Mouse (Mus musculus) midbrain, embryonic 10.5 days (tissue): ENCODE results near the gene Ncoa3. TPM values are rescaled to one million over a fixed set of nuclear protein-coding genes. Genes with fewer than 3 reads are reported as not detected.

Experiments used
- DNase-seq: peaks from one replicate; pipeline ENCODE4 v3.0.0-alpha.2; 2017; ENCODE audit warnings: low spot score
- H3K27ac ChIP-seq: fragments of 300-500 bp; sonication (generic); replicated peaks from 2 replicates; pipeline ENCODE4 v1.5.1; 2016; ENCODE audit warnings: mild to moderate bottlenecking
- H3K27me3 ChIP-seq: fragments of 300-500 bp; sonication (generic); 2 replicates; pipeline ENCODE4 v1.6.1; 2016; ENCODE audit warnings: low read depth, mild to moderate bottlenecking; ENCODE audit not compliant: poor library complexity, severe bottlenecking
- H3K36me3 ChIP-seq: fragments of 300-500 bp; sonication (generic); 2 replicates; pipeline ENCODE4 v1.6.1; 2016; ENCODE audit warnings: mild to moderate bottlenecking, moderate library complexity
- H3K4me1 ChIP-seq: fragments of 300-500 bp; sonication (generic); 2 replicates; pipeline ENCODE4 v1.6.1; 2016
- H3K4me3 ChIP-seq: fragments of 300-500 bp; sonication (generic); 2 replicates; pipeline ENCODE4 v1.5.1; 2016; ENCODE audit warnings: mild to moderate bottlenecking, moderate library complexity
- H3K9me3 ChIP-seq: fragments of 300-500 bp; sonication (generic); replicated peaks from 2 replicates; pipeline ENCODE4 v1.6.1; 2016; ENCODE audit warnings: mild to moderate bottlenecking
- WGBS: fragments of 180-500 bp; shearing (Covaris S2); methylation state at CpG from one replicate; pipeline ENCODE4 v1.1.7; 2016; 5-methylcytosine and 5-hydroxymethylcytosine counted together
- polyA plus RNA-seq: library from polyadenylated mRNA; unstranded; fragments of >200 nt; fragmentation: Nextera tagmentation; extraction: Ambion mirVana; gene quantifications from 2 replicates; pipeline ENCODE4 v1.2.1, GENCODE M21; 2016

Ncoa3 gene
- polyA plus RNA-seq, 1 experiment from 2014 or later, result 15.2 TPM

GRCm38 (mm10) chr2:165957257-165957828, 35.1 kb upstream of the Ncoa3 start:
- H3K27me3 ChIP-seq, result no peaks in the 10 kb centered on the region
- WGBS, result 82% methylated on average over 9 of the region's 9 CpGs
- H3K27ac ChIP-seq, result no peak overlapping the region; the same call in 1 of the 2 replicates
- H3K4me1 ChIP-seq, result no peaks in the 10 kb centered on the region; the same call in 1 of the 2 replicates
- no peaks in the 10 kb centered on the region for H3K36me3 ChIP-seq
- no peaks in the 10 kb centered on the region for H3K9me3 ChIP-seq
- no peak overlapping the region for H3K4me3 ChIP-seq
- DNase-seq, result no peak

GRCm38 (mm10) chr2:165958556-165958955, 33.9 kb upstream of the Ncoa3 start:
- DNase-seq, result no peak
- H3K36me3 ChIP-seq, result no peaks in the 10 kb centered on the region
- H3K4me3 ChIP-seq, result no peak overlapping the region
- 85% methylated on average over 6 of the region's 6 CpGs for whole genome bisulfite sequencing
- H3K27ac ChIP-seq, result no peak overlapping the region
- H3K27me3 ChIP-seq, result no peaks in the 10 kb centered on the region
- no peaks in the 10 kb centered on the region for H3K9me3 ChIP-seq
- no peaks in the 10 kb centered on the region for H3K4me1 ChIP-seq

- no peak overlapping the region for H3K4me3 ChIP-seq
- H3K36me3 ChIP-seq, result no peaks in the 10 kb centered on the region
- DNase-seq, result no peak
- H3K9me3 ChIP-seq, result no peaks in the 10 kb centered on the region
- H3K27ac ChIP-seq, result no peak overlapping the region
- H3K27me3 ChIP-seq, result no peaks in the 10 kb centered on the region
- 83% methylated on average over 3 of the region's 3 CpGs for WGBS
- 0 out of 2 replicates have a peak, but pooled peaks cover 4% of the 10 kb centered on the region for H3K4me1 ChIP-seq
These were observed 31.7 kb upstream of the Ncoa3 start for GRCm38 (mm10) chr2:165960695-165961094.

- Histone ChIP-seq H3K36me3 (no peaks in the 10 kb centered on the region), H3K4me3 (no peak overlapping the region), H3K9me3 (no peaks in the 10 kb centered on the region), H3K27me3 (no peaks in the 10 kb centered on the region), H3K4me1 (peaks cover 13% of the 10 kb centered on the region), H3K27ac (no peak overlapping the region; the same call in 1 of the 2 replicates)
- DNase-seq, result no peak
- 90% methylated on average over 5 of the region's 5 CpGs for WGBS
These were observed 29.6 kb upstream of the Ncoa3 start for GRCm38 (mm10) chr2:165962824-165963223.

- Histone ChIP-seq H3K36me3 (no peaks in the 10 kb centered on the region), H3K4me1 (peaks cover 26% of the 10 kb centered on the region), H3K9me3 (no peaks in the 10 kb centered on the region), H3K4me3 (no peak overlapping the region), H3K27me3 (no peaks in the 10 kb centered on the region), H3K27ac (peak overlapping the region; percentile 19; the same call in 1 of the 2 replicates)
- 61% methylated on average over 4 of the region's 4 CpGs for WGBS
- no peak for DNase-seq
These were observed 28.3 kb upstream of the Ncoa3 start for GRCm38 (mm10) chr2:165964121-165964520.

GRCm38 (mm10) chr2:165967076-165967475, 25.4 kb upstream of the Ncoa3 start:
- no peaks in the 10 kb centered on the region for H3K36me3 ChIP-seq
- WGBS, result 90% methylated on average over 2 of the region's 2 CpGs
- no peaks in the 10 kb centered on the region for H3K9me3 ChIP-seq
- peak overlapping the region; percentile 80 for H3K27ac ChIP-seq
- no peak overlapping the region for H3K4me3 ChIP-seq
- H3K27me3 ChIP-seq, result no peaks in the 10 kb centered on the region
- peaks cover 30% of the 10 kb centered on the region for H3K4me1 ChIP-seq
- no peak for DNase-seq

- no peaks in the 10 kb centered on the region for H3K36me3 ChIP-seq
- H3K27ac ChIP-seq, result peak overlapping the region; percentile 80
- peak; percentile 82 for DNase-seq
- H3K9me3 ChIP-seq, result no peaks in the 10 kb centered on the region
- H3K4me3 ChIP-seq, result no peak overlapping the region
- H3K27me3 ChIP-seq, result no peaks in the 10 kb centered on the region
- WGBS, result 73% methylated on average over 6 of the region's 6 CpGs
- peaks cover 30% of the 10 kb centered on the region for H3K4me1 ChIP-seq
These were observed 24.4 kb upstream of the Ncoa3 start for GRCm38 (mm10) chr2:165967823-165968555.

GRCm38 (mm10) chr2:165968876-165969275, 23.6 kb upstream of the Ncoa3 start:
- Histone ChIP-seq H3K27me3 (no peaks in the 10 kb centered on the region), H3K9me3 (no peaks in the 10 kb centered on the region), H3K36me3 (no peaks in the 10 kb centered on the region), H3K4me3 (no peak overlapping the region), H3K4me1 (peaks cover 30% of the 10 kb centered on the region), H3K27ac (peak overlapping the region; percentile 80)
- no peak for DNase-seq
- 49% methylated on average over 3 of the region's 3 CpGs for WGBS

- Histone ChIP-seq H3K4me1 (peaks cover 26% of the 10 kb centered on the region), H3K36me3 (no peaks in the 10 kb centered on the region), H3K27ac (peak overlapping the region; percentile 80; the same call in 1 of the 2 replicates), H3K27me3 (no peaks in the 10 kb centered on the region), H3K9me3 (no peaks in the 10 kb centered on the region), H3K4me3 (no peak overlapping the region)
- 68% methylated on average over 8 of the region's 8 CpGs for WGBS
- no peak for DNase-seq
These were observed 23.0 kb upstream of the Ncoa3 start for GRCm38 (mm10) chr2:165969391-165969790.

- peaks cover 26% of the 10 kb centered on the region for H3K4me1 ChIP-seq
- no peak overlapping the region for H3K4me3 ChIP-seq
- no peaks in the 10 kb centered on the region for H3K27me3 ChIP-seq
- H3K9me3 ChIP-seq, result no peaks in the 10 kb centered on the region
- 92% methylated on average over 13 of the region's 13 CpGs for WGBS
- H3K27ac ChIP-seq, result 0 out of 2 replicates have a peak overlapping the region, but pooled peaks have one; percentile 24
- no peak for DNase-seq
- H3K36me3 ChIP-seq, result no peaks in the 10 kb centered on the region
These were observed 22.5 kb upstream of the Ncoa3 start for GRCm38 (mm10) chr2:165969961-165970360.

- Histone ChIP-seq H3K27me3 (no peaks in the 10 kb centered on the region), H3K4me1 (peaks cover 26% of the 10 kb centered on the region), H3K4me3 (no peak overlapping the region), H3K27ac (no peak overlapping the region), H3K9me3 (no peaks in the 10 kb centered on the region), H3K36me3 (no peaks in the 10 kb centered on the region)
- no peak for DNase-seq
- 96% methylated on average over 7 of the region's 7 CpGs for WGBS
These were observed 21.7 kb upstream of the Ncoa3 start for GRCm38 (mm10) chr2:165970767-165971166.

GRCm38 (mm10) chr2:165974383-165974782, 18.1 kb upstream of the Ncoa3 start:
- H3K4me1 ChIP-seq, result peaks cover 2% of the 10 kb centered on the region
- H3K9me3 ChIP-seq, result peaks cover 4% of the 10 kb centered on the region; the same call in 1 of the 2 replicates
- H3K4me3 ChIP-seq, result no peak overlapping the region
- H3K27me3 ChIP-seq, result no peaks in the 10 kb centered on the region
- 91% methylated on average over 1 of the region's 1 CpGs for WGBS
- no peak for DNase-seq
- no peaks in the 10 kb centered on the region for H3K36me3 ChIP-seq
- H3K27ac ChIP-seq, result no peak overlapping the region

- H3K36me3 ChIP-seq, result no peaks in the 10 kb centered on the region
- no peak for DNase-seq
- peaks cover 4% of the 10 kb centered on the region; the same call in 1 of the 2 replicates for H3K9me3 ChIP-seq
- H3K27ac ChIP-seq, result no peak overlapping the region
- H3K4me3 ChIP-seq, result no peak overlapping the region
- no peaks in the 10 kb centered on the region for H3K27me3 ChIP-seq
- peaks cover 1% of the 10 kb centered on the region; the same call in 1 of the 2 replicates for H3K4me1 ChIP-seq
- WGBS, result 79% methylated on average over 3 of the region's 3 CpGs
These were observed 16.2 kb upstream of the Ncoa3 start for GRCm38 (mm10) chr2:165976186-165976585.
